Mouse (Mus musculus): ENCODE results near the gene Kif26b.
A peak's percentile ranks its signal among the peaks of the same experiment; 100 is the strongest.

Kif26b gene

DNA sequence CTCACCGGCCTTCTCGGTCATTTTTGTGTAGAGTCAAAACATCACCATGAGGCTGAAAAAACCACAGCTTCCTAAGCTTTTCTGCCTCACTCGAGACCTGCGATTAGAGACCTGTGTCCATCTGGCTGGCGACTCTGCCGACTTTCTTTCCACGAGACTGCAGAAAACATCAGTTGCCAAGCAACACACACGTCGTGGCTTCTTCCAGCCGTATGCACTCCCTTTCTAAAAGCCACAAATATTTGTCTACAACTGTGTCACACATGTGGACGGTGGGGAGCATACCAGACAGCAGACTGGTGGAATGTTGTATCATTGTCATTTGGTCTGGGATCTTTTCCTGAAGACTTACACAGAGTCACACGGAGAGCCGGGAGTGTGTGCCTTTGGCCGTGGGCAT is 382.0 kb downstream of the Kif26b start:
- no peak for DNase-seq (ENCODE audit: low read depth, low spot score)

- no peak for DNase-seq (ENCODE audit: low read depth, low spot score)
Observed at GRCm38 (mm10) chr1:178912936-178913716, 384.2 kb downstream of the Kif26b start.

DNA sequence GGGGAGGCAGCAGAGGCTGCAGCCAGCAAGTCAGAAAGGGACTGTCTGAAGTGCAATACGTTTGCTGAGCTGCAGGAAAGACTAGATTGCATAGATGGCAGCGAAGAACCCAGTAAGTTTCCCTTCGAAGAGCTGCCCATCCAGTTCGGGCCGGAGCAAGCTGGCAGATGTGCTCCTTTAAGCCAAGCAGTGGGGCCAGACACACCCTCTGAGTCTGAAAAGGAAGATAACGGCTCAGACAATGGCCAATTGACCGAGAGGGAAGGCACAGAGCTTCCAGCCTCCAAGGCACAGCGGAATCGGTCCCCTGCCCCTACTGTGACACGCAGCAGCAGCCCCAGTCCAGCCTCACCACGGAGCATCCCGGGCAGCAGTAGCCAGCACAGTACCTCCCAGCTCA is 386.1 kb downstream of the Kif26b start:
- no peak for DNase-seq (ENCODE audit: low read depth, low spot score)

DNA sequence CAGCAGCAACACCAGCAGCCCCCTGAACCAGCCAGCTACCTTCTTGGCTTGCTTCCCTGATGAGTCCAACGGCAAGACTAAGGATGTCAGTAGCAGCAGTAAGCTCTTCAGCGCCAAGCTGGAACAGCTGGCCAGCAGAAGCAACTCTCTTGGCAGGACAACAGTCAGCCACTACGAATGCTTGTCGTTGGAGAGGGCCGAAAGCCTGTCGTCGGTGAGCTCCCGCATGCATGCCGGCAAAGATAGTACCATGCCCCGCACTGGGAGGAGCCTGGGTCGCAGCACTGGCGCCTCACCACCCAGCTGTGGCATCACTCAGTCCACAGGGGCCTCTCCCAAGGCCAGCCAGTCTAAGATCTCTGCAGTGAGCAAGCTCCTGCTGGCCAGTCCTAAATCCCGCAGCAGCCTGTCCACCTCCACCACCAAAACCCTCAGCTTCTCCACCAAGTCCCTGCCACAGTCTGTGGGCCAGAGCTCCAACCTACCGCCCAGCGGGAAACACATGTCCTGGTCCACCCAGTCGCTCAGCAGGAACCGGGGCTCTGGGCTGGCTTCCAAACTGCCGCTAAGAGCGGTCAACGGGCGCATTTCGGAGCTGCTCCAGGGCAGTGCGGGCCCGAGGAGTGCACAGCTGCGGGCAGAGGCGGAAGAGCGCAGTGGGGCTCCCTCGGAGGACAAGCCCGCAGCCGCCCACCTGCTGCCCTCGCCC is 388.4 kb downstream of the Kif26b start:
- no peak for DNase-seq (ENCODE audit: low read depth, low spot score)

- DNase-seq (ENCODE audit: low read depth, low spot score), result no peak
Observed at GRCm38 (mm10) chr1:178924492-178925183, 395.7 kb downstream of the Kif26b start.

DNA sequence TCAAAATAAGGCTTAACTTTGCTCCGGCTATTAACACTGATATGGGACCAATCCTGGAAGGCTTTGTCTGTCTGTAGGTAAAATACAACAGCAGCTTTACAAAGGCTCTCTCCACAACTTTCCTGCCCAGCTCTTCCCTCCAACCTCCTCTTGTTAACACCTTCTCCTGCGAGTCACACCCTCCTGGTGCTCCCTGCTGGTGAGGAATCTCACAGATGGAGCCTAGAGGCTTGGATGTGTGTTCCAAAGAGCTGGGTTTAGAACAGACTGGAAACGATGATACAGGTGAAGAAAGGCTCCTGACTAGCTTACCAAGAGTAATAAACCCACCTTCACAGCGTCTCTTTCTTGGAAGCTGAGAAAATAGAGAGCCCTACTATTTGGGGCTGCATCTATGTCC is 400.6 kb downstream of the Kif26b start:
- peak; percentile 23 for DNase-seq (ENCODE audit: low read depth, low spot score)

- DNase-seq (ENCODE audit: low read depth, low spot score), result no peak
Observed at GRCm38 (mm10) chr1:178933953-178934637, 405.2 kb downstream of the Kif26b start.

DNA sequence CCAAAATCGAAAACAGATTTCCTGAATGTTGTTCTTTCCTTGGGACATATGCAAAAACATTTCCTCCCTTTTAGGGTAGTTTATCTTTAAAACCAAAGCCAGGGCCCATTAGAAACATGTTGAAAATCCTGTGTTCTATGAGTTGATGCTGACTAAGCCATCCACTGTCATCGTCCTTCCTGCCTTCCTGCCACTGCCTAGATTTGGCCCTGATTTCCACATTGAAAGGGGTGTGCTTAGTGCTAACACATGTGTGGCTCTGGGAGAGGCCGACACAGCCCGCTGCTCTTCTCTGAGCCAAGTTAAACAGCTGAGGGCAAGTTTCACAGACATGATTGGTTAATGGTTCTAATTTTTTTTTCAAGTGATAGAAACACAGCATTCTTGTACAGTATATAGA is 407.5 kb downstream of the Kif26b start:
- no peak for DNase-seq (ENCODE audit: low read depth, low spot score)

DNA sequence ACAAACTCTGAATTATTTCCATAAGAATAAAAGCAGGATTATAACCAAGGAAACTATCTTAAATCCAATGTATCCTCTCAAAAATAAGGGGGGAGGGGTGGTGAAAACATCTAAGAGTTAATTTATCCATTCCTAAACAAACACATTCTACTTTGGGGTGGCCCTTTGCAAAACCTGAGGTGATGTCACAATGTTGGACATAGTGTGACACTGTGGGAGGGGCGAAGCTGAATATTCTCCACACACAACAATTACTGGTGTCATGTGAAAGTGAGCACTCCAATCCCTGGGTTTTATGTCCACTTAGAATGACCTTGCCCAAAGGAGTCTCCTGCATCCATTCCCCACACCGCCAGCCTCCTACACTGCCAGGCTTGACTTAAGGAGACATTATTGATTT is 408.1 kb downstream of the Kif26b start:
- DNase-seq (ENCODE audit: low read depth, low spot score), result no peak

DNA sequence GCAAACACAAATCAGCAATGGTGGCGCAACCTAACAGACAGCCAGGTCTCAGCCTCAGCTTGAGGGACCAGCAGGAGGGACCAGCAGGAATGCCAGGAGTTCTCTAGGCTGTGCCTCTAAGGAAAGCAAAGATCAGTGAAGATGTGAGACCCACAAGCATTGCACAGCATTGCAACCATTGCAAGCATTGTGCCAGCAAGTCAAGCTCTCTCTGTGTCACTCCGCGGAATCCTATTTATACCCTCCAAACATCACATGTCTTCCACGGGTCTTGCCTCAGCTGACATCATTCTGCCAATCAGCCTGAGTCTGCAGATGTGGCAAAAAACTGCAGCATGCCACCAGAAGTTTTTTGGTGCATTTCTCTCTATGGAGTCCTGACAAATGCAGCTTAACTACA is 411.4 kb downstream of the Kif26b start:
- DNase-seq (ENCODE audit: low read depth, low spot score), result no peak

GRCm38 (mm10) chr1:178942251-178942963 is 413.5 kb downstream of the Kif26b start:
- DNase-seq (ENCODE audit: low read depth, low spot score), result no peak

GRCm38 (mm10) chr1:178952910-178953309 is 424.0 kb downstream of the Kif26b start:
- no peak for DNase-seq (ENCODE audit: low read depth, low spot score)

- DNase-seq (ENCODE audit: low read depth, low spot score), result no peak
Observed at GRCm38 (mm10) chr1:178958641-178959040, 429.7 kb downstream of the Kif26b start.

- DNase-seq (ENCODE audit: low read depth, low spot score), result peak; percentile 47
Observed at GRCm38 (mm10) chr1:178960015-178960559, 431.2 kb downstream of the Kif26b start.

DNA sequence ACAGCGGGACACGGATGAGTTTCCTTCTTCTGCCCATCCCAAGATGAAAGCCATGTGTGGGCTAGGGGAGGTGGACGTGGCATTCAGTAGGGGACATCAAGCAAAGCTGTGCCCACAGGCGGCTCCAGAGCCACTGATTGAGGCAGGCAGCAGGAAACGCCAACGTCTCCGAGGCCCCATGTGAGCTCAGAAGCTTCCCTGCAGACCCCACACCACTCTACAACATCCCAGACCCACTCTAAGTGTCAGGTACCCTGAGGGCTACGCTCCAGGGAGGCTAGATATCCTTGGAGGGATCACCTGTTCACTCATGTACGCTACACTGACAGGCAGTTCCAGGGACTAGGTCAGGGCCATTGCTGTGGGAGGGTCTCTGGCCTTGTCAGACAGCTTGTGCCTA is 432.7 kb downstream of the Kif26b start:
- DNase-seq (ENCODE audit: low read depth, low spot score), result no peak

DNA sequence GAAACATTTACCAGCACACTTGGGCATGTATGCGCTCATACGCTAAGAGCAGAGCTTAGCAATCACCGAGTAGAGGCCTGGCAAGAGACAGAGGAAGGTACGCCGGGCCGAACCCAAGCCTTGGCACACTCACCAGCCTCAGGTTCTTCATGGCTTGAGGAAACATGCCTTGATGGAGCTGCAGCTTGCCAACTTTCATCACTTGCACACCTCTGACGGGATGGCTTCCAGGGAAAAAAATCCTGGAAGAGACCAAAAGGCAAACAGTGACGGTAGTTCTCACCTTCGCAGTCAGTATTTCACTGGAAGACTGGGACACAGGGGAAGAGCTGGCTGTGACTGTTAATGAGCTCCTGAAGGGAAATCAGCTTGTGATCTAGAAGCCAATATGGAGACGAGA is 443.1 kb downstream of the Kif26b start:
- no peak for DNase-seq (ENCODE audit: low read depth, low spot score)

DNA sequence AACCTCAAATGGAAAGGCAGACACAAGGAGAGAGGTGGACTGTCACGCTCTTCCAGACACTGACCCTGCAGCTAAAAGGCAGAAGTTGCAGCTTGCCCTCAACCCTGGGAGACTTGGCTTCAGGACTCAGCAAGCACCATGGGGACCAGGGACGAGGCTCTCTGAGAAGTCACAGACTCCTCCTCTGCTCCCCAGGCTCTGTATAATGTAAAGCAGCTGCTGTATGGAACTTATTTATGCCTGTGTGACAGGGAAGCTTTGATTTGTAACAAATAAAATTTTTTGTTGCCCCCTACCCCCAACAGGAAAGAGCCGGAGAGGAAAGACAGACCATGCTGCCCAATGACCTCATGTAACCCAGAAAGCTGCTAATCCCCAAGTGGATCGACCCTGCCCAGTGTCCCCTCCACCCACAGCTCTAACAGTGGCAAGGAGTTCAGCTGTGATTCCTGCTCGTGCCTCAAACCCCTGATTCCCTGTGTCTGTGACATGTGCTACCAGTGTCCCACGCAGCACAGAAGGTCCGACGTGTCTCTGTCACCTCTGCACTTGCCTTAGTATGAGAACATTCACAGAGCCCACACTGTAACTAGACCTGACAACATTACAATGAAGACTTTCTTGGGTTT is 449.8 kb downstream of the Kif26b start:
- no peak for DNase-seq (ENCODE audit: low read depth, low spot score)

DNA sequence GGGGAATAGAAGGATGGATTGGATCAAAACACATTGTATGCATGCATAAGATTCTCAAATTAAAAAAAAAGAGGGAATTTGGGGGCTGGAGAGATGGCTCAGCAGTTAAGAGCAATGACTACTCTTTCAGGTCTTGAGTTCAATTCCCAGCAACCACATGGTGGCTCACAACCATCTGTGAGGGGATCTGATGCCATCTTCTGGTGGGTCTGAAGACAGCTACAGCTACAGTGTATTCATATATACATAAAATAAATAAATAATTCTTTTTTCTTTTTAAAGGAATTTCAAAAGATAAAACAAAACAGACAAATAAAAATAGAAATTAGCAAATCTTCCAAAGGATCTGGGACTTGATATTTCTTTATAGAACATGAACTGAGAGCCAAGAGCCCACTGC is 451.3 kb downstream of the Kif26b start:
- no peak for DNase-seq (ENCODE audit: low read depth, low spot score)

DNA sequence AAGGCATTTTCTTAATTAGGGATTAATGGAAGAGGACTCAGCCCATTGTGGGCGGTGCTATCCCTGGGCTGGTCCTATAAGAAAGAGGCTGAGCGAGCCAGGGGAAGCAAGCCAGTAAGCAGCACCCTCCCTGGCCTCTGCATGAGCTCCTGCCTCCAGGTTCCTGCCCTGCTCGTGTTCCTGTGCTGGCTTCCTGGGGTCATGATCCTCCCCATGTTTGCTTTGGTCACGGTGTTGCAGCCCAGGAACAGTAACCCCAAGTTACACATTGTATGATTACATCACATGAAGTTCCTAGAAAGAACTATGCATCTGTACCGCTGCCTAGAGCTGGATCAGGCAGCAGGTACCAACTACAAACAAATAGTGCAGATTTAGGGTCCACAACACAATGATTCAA is 452.7 kb downstream of the Kif26b start:
- DNase-seq (ENCODE audit: low read depth, low spot score), result no peak

DNA sequence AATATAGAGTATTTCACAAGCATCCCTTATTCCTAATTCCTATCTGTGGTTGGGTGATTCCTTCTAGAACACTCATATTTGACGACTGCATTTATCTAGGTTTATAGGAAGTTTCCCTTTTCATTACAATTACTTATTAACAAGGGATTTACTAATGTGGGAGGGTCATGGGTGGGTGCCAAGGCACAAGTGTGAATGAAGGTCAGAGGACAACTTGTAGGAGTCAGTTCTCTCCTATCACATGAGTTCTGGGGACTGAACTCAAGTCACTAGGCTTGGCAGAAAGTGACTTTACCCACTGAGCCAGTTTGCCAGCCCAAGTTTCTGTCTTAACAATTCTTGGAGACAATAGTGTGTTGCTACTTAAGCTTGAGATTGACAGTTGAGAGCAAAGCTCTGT is 459.3 kb downstream of the Kif26b start:
- no peak for DNase-seq (ENCODE audit: low read depth, low spot score)

Data from telencephalon, adult 2 months (tissue).